Comparison of ENCODE assay signal across 21 mouse cellular contexts in the genomic region with DNA sequence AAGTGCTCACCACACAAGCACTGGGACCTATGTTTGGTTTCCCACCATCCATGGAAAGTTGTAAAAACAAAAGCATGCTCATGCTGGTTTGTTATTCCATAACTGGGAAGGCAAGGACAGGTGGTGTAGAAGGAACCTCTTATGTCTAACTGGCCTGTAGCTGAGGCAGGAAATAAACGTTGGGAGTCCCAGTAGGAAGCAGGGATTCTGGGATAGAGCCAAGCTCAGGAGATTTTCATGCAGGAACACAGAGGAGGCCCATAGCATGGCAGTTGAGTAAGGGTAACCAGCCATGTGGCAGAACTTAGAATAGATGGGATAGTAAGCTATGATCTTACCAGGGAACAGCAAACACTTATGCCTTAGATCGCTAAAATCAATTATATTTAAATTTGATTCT.
"Had no signal": no experiment of that assay in that cellular context is flagged by ENCODE, and none has a peak within 500 bp of the region (broad histone marks: within the 10 kb centered on the region; RNA-seq: fewer than 3 reads in every experiment).

No protein-coding gene starts in this region.

- H3K4me3 ChIP-seq: lung, embryonic 15.5 days; midbrain, embryonic 13.5 days; midbrain, embryonic 15.5 days; neural tube, embryonic 13.5 days; neural tube, embryonic 15.5 days; stomach, embryonic 15.5 days had no signal

- ATAC-seq: liver, postnatal 0 days; lung, postnatal 0 days; midbrain, embryonic 13.5 days; midbrain, embryonic 15.5 days had no signal

- H3K27ac ChIP-seq: lung, embryonic 15.5 days; macrophage; midbrain, embryonic 13.5 days; midbrain, embryonic 15.5 days; neural tube, embryonic 13.5 days; neural tube, embryonic 15.5 days; stomach, embryonic 15.5 days; stomach, postnatal 0 days had no signal

- DNase-seq: lung, adult 2 months; lung, postnatal 14 days; lung, postnatal 36 days; retina, postnatal 1 day; right cerebral cortex, adult 18-20 months; right cerebral cortex, postnatal 14 days; thymus, adult 2 months; thymus, postnatal 25 days; thymus, postnatal 4 days had no signal

- H3K27me3 ChIP-seq: lung, embryonic 15.5 days; megakaryocyte, embryonic 14.5 days; midbrain, embryonic 13.5 days; midbrain, embryonic 15.5 days; neural tube, embryonic 13.5 days; neural tube, embryonic 15.5 days; stomach, embryonic 15.5 days had no signal

- H3K9me3 ChIP-seq: lung, embryonic 15.5 days; midbrain, embryonic 13.5 days; midbrain, embryonic 15.5 days; neural tube, embryonic 13.5 days; stomach, embryonic 15.5 days had no signal

- H3K9ac ChIP-seq: liver, postnatal 0 days; lung, embryonic 15.5 days; midbrain, embryonic 13.5 days; midbrain, embryonic 15.5 days; neural tube, embryonic 13.5 days; neural tube, embryonic 15.5 days; stomach, embryonic 15.5 days had no signal

- H3K36me3 ChIP-seq: lung, embryonic 15.5 days; midbrain, embryonic 13.5 days; midbrain, embryonic 15.5 days; neural tube, embryonic 15.5 days; stomach, embryonic 15.5 days had no signal

- H3K4me1 ChIP-seq: lung, embryonic 15.5 days; midbrain, embryonic 15.5 days; neural tube, embryonic 13.5 days; neural tube, embryonic 15.5 days; stomach, embryonic 15.5 days had no signal

- H3K4me2 ChIP-seq: lung, embryonic 15.5 days; midbrain, embryonic 11.5 days; midbrain, embryonic 13.5 days; midbrain, embryonic 15.5 days; neural tube, embryonic 13.5 days; neural tube, embryonic 15.5 days; stomach, embryonic 15.5 days had no signal
